Mouse (Mus musculus) liver, adult 10 weeks (tissue): ENCODE measurements around the gene Pnpla3. TPM values are rescaled to one million over a fixed set of nuclear protein-coding genes. Genes with fewer than 3 reads are reported as not detected.

Experiments used
- polyA plus RNA-seq: library from polyadenylated mRNA; stranded (reverse); fragments of 350-450 nt; fragmentation: Illumina TruSeq; extraction: RNeasy Lipid Tissue Mini Kit (QIAGEN cat#74804); gene quantifications from one replicate; pipeline ENCODE4 v1.2.3, GENCODE M21; 2014; ENCODE audit warnings: low read depth, low replicate concordance

The Pnpla3 gene
- not detected for polyA plus RNA-seq

GRCm38 (mm10) chr15:84167600-84167999 lies at the start of gene Pnpla3:
TSS of gene Pnpla3 (plus strand) at chr15:84167837.

GRCm38 (mm10) chr15:84123075-84123474 lies 44.6 kb upstream of the Pnpla3 start, which contains the start of gene Pnpla5:
TSS of gene Pnpla5 (minus strand) at chr15:84123175.

GRCm38 (mm10) chr15:84192058-84192791 lies 24.6 kb downstream of the Pnpla3 start, which contains the start of gene Samm50:
TSS of gene Samm50 (plus strand) at chr15:84192241.

GRCm38 (mm10) chr15:84231721-84232561 lies 64.3 kb downstream of the Pnpla3 start, which contains the start of gene Parvb:
TSS of gene Parvb (plus strand) at chr15:84232043.

Other genes starting within 250 kb of the Pnpla3 start
- gene Efcab6, start 102.5 kb upstream of the Pnpla3 start, polyA plus RNA-seq: not detected
- gene Sult4a1, start 62.1 kb upstream of the Pnpla3 start, polyA plus RNA-seq: not detected
- not detected for gene Pnpla5, start 44.7 kb upstream of the Pnpla3 start, polyA plus RNA-seq
- 38.6 TPM for gene Samm50, start 24.4 kb downstream of the Pnpla3 start, polyA plus RNA-seq
- 0.29 TPM for gene Parvb, start 64.2 kb downstream of the Pnpla3 start, polyA plus RNA-seq
- 0.32 TPM for gene Parvg, start 156.2 kb downstream of the Pnpla3 start, polyA plus RNA-seq